Mouse (Mus musculus): ENCODE results near the gene Fgf22. TPM values are rescaled to one million over a fixed set of nuclear protein-coding genes. Genes with fewer than 3 reads are reported as not detected.

The Fgf22 gene
- polyA plus RNA-seq, 1 experiment: not detected

DNA sequence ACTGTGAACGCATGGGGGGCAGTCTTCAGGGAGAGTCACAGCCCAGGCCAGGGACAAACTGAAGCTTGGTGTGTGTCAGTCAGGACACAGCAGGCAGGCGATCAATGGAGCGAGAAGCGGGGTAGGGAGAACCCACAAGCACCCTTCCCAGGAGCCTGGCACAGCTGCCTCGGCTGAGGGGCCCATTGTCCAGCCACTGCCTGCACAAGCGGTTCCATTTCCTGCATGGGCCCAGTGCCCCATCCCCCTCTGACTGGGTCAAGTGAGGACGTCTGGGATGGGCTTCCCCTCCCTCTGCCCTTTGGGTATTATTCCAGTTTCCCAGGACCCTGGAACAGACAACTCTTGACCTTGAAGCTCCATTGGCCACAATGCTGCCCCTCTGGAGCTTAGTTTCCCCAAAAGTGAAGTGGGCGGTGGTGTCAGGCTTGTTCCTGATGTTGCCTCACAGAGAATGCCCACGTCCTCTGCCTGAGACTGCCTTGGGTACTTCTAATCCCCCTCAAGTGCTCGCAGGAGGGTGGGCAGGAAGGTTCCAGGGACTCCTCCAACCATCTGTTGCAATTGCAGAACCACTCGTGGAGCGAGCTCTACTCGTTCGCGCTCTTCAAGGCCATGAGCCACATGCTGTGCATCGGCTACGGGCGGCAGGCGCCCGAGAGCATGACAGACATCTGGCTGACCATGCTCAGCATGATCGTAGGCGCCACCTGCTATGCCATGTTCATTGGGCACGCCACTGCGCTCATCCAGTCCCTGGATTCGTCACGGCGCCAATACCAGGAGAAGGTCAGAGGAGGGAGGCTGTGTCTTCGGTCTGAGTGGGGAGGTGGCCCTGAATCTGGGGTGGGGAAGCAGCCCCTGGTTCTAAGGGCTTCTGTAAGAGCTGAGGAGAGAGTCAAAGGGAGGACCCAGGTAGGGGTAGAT, 26.3 kb upstream of the Fgf22 start:
- peaks cover 14% of the 10 kb centered on the region; the same call in 1 of the 2 replicates for H3K4me1 ChIP-seq
- peaks cover 22% of the 10 kb centered on the region for H3K9me3 ChIP-seq
- TF ChIP-seq FLI1 (IDR thresholded peaks at IDR 0.05; ENCODE audit: low read length) (no peak), GATA1 (IDR thresholded peaks at IDR 0.05; ENCODE audit: borderline replicate concordance, low read length) (no peak)
- H3K27me3 ChIP-seq (replicated peaks): peaks cover 46% of the 10 kb centered on the region
- H3K36me3 ChIP-seq (replicated peaks; ENCODE audit: low read length): peaks cover 7% of the 10 kb centered on the region
- no peak overlapping the region for H3K4me3 ChIP-seq (replicated peaks)

DNA sequence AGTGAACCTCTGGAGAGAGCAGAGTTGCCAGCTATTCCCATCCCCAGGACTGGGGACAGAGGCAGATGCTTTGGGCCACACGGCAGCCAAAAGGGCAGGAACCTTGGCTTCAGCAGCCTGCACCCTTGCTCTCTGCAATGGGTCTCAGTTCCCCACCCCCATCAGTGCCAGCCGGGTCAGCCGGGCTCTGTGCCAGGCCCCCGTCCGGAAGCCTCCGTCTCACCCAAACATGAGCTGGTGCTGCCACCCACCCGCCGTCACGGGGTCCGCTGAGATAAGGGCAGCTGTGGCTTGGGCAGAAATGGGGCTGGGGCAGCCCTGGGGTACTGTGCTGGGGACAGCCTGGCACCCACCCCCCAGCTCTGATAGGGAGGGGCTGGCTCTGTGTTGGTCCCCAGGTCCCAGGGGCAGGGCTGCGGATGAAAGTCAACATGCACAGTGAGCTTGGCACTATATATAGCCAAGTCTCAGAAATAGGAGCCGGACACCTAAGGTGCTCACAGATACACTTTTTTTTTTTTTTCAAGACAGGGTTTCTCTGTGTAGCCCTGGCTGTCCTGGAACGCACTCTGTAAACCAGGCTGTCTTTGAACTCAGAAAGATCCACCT, 25.4 kb upstream of the Fgf22 start:
- TF ChIP-seq FLI1 (IDR thresholded peaks at IDR 0.05; ENCODE audit: low read length): no peak
- no peak for TF ChIP-seq GATA1 (IDR thresholded peaks at IDR 0.05; ENCODE audit: borderline replicate concordance, low read length)
- peaks cover 15% of the 10 kb centered on the region for H3K36me3 ChIP-seq (replicated peaks; ENCODE audit: low read length)
- H3K9me3 ChIP-seq: peaks cover 22% of the 10 kb centered on the region
- H3K4me1 ChIP-seq: peaks cover 14% of the 10 kb centered on the region; the same call in 1 of the 2 replicates
- H3K27me3 ChIP-seq (replicated peaks): peaks cover 40% of the 10 kb centered on the region
- H3K4me3 ChIP-seq (replicated peaks): no peak overlapping the region

DNA sequence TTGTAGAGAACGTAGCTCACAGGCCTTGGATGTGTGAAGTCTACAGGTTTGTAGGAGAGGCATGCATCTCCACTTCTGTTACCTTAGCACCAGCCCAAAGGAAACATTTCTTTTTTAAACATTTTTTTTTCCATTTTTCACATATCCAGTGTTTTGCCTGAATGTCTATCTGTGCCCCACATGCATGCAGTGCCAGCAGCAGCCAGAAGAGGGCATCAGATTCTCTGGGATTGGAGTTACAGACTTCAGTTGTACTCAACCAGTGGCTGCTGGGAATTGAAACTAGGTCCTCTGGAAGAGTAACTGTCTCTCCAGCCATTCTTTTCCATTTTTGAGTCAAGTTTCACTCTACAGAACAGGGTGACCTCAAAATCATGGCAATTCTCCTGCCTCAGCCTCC, 22.4 kb upstream of the Fgf22 start:
- Histone ChIP-seq H3K9me3 (peaks cover 33% of the 10 kb centered on the region), H3K27me3 (replicated peaks) (peaks cover 28% of the 10 kb centered on the region), H3K4me1 (peaks cover 11% of the 10 kb centered on the region; the same call in 1 of the 2 replicates), H3K36me3 (replicated peaks; ENCODE audit: low read length) (peaks cover 46% of the 10 kb centered on the region), H3K4me3 (replicated peaks) (no peak overlapping the region)
- no peak for TF ChIP-seq FLI1 (IDR thresholded peaks at IDR 0.05; ENCODE audit: low read length)
- TF ChIP-seq GATA1 (IDR thresholded peaks at IDR 0.05; ENCODE audit: borderline replicate concordance, low read length): no peak

DNA sequence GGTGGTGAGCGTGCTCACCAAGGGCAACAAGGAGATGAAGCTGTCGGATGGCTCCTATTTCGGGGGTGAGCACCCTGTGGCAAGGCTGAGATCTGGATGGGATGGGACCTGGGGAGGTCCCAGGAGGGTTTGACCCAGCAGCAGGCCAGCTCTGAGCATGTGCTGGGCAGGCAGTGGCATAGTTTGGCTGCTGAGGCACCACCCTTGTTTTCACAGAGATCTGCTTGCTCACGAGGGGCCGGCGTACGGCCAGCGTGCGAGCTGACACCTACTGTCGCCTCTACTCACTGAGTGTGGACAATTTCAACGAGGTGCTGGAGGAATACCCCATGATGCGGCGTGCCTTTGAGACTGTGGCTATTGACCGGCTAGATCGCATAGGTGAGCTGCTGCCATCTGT, 21.0 kb upstream of the Fgf22 start:
- H3K27me3 ChIP-seq (replicated peaks): peaks cover 16% of the 10 kb centered on the region
- peaks cover 27% of the 10 kb centered on the region for H3K9me3 ChIP-seq
- peak overlapping the region; percentile 14 for H3K4me3 ChIP-seq (replicated peaks)
- no peak for TF ChIP-seq FLI1 (IDR thresholded peaks at IDR 0.05; ENCODE audit: low read length)
- no peak for TF ChIP-seq GATA1 (IDR thresholded peaks at IDR 0.05; ENCODE audit: borderline replicate concordance, low read length)
- peaks cover 7% of the 10 kb centered on the region for H3K4me1 ChIP-seq
- peaks cover 59% of the 10 kb centered on the region for H3K36me3 ChIP-seq (replicated peaks; ENCODE audit: low read length)

DNA sequence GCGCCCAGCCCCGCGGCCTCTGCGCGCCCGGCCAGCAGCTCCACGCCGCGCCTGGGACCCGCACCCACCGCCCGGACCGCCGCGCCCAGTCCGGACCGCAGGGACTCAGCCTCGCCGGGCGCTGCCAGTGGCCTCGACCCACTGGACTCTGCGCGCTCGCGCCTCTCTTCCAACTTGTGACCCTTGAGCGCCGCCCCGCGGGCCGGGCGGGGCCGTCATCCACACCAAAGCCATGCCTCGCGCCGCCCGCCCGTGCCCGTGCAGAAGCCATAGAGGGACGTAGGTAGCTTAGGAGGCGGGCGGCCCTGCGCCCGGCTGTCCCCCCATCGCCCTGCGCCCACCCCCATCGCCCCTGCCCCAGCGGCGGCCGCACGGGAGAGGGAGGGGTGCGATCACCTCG, 19.5 kb upstream of the Fgf22 start:
- TF ChIP-seq GATA1 (IDR thresholded peaks at IDR 0.05; ENCODE audit: borderline replicate concordance, low read length) (no peak), FLI1 (IDR thresholded peaks at IDR 0.05; ENCODE audit: low read length) (no peak)
- H3K36me3 ChIP-seq (replicated peaks; ENCODE audit: low read length): peaks cover 74% of the 10 kb centered on the region
- peaks cover 9% of the 10 kb centered on the region for H3K4me1 ChIP-seq
- no peak overlapping the region for H3K4me3 ChIP-seq (replicated peaks)
- H3K27me3 ChIP-seq (replicated peaks): peaks cover 6% of the 10 kb centered on the region
- H3K9me3 ChIP-seq: peaks cover 27% of the 10 kb centered on the region

DNA sequence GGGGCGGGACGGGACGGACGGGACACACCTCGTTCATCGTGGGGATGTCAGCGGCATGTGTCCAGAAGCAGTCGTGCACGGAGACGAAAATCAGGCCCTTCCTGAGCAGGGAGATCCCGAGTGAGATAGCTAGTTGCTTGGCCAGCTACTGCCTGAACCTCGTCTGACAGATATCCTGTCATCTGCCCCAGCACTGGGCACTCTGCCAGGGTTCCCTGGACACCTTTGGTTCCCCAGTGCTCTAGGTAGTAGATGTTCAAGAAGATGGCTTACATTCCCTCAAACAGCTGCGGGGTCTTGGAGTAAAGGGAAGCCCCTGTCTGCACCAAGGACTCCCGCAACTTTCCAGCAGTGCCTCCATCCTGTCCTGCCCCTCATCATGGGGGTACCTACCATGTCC, 18.2 kb upstream of the Fgf22 start:
- Histone ChIP-seq H3K27me3 (replicated peaks) (peaks cover under 1% of the 10 kb centered on the region), H3K9me3 (peaks cover 24% of the 10 kb centered on the region), H3K4me3 (replicated peaks) (no peak overlapping the region), H3K36me3 (replicated peaks; ENCODE audit: low read length) (peaks cover 88% of the 10 kb centered on the region), H3K4me1 (peaks cover 9% of the 10 kb centered on the region)
- TF ChIP-seq GATA1 (IDR thresholded peaks at IDR 0.05; ENCODE audit: borderline replicate concordance, low read length) (no peak), FLI1 (IDR thresholded peaks at IDR 0.05; ENCODE audit: low read length) (no peak)

DNA sequence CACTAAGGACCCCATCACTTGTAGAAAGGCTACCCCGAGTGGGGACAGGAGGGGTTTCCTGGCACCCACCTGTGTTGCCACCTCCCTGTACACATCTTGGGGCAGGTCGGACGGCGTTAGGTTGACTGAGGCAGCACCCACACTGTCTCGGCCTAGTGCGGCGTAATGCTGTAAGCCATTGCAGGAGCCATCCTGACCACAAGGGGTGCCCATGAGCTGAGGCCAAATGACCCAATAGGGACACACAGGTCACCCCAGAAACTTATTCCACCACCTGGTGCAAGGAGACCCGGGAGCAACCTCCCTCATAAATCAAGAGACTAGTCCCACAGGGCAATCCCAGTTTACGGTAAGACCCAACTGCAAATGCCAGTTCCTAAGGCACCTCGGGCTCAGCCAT, 16.6 kb upstream of the Fgf22 start:
- H3K4me1 ChIP-seq: peaks cover 9% of the 10 kb centered on the region
- H3K27me3 ChIP-seq (replicated peaks): no peaks in the 10 kb centered on the region
- no peak for TF ChIP-seq FLI1 (IDR thresholded peaks at IDR 0.05; ENCODE audit: low read length)
- no peak for TF ChIP-seq GATA1 (IDR thresholded peaks at IDR 0.05; ENCODE audit: borderline replicate concordance, low read length)
- H3K36me3 ChIP-seq (replicated peaks; ENCODE audit: low read length): peaks cover 96% of the 10 kb centered on the region
- peaks cover 13% of the 10 kb centered on the region for H3K9me3 ChIP-seq
- H3K4me3 ChIP-seq (replicated peaks): no peak overlapping the region

DNA sequence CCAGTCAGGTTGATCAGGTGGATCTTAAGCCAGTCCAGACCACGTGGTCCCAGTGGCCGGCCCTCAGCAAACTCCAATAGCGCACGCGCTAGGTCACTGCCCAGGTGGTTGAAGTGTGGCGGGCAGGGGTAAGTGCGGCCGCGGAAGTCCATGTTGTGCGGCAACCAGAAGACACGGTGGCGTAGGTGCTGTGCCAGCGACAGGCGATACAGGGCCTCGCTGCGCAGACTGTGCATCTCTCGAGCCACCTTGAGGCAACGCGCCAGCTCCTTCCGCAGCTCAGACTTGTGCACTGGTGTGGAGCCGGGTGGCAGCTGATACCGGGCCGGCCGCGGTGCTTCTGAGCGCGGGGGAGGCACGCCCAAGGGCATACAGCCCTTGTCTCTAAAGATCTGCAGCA, 15.6 kb upstream of the Fgf22 start:
- Histone ChIP-seq H3K4me1 (peaks cover 12% of the 10 kb centered on the region), H3K36me3 (replicated peaks; ENCODE audit: low read length) (peaks cover 98% of the 10 kb centered on the region)
- TF ChIP-seq FLI1 (IDR thresholded peaks at IDR 0.05; ENCODE audit: low read length) (no peak), GATA1 (IDR thresholded peaks at IDR 0.05; ENCODE audit: borderline replicate concordance, low read length) (no peak)

DNA sequence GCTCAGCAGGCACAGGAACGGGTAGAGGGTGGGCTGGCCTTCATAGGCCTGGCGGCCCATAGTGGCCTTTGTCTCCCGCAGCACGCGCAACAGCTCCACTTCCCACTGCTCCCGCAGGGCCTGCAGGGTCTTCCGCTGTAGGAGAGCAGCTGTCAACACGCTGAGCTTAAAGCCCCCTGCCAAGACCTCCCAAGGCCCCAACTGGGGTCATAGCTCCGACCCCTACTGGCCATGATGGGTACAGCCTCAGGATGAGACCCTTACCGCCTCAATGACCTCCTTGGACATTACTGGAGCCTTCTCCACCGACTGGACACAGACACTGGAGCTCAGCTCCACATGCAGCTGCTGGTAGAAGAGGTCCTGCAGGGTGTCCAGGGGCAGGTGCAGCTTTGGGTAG, 14.0 kb upstream of the Fgf22 start:
- no peak for TF ChIP-seq FLI1 (IDR thresholded peaks at IDR 0.05; ENCODE audit: low read length)
- no peak for TF ChIP-seq GATA1 (IDR thresholded peaks at IDR 0.05; ENCODE audit: borderline replicate concordance, low read length)
- H3K36me3 ChIP-seq (replicated peaks; ENCODE audit: low read length): peaks cover 86% of the 10 kb centered on the region
- no peaks in the 10 kb centered on the region for H3K27me3 ChIP-seq (replicated peaks)
- no peak overlapping the region for H3K4me3 ChIP-seq (replicated peaks)
- peaks cover 24% of the 10 kb centered on the region for H3K4me1 ChIP-seq
- H3K9me3 ChIP-seq: peaks cover 5% of the 10 kb centered on the region

More for the DNA sequence above, 15.6 kb upstream of the Fgf22 start:
- no peak overlapping the region for H3K4me3 ChIP-seq (replicated peaks)
- H3K27me3 ChIP-seq (replicated peaks): no peaks in the 10 kb centered on the region
- peaks cover 13% of the 10 kb centered on the region for H3K9me3 ChIP-seq

DNA sequence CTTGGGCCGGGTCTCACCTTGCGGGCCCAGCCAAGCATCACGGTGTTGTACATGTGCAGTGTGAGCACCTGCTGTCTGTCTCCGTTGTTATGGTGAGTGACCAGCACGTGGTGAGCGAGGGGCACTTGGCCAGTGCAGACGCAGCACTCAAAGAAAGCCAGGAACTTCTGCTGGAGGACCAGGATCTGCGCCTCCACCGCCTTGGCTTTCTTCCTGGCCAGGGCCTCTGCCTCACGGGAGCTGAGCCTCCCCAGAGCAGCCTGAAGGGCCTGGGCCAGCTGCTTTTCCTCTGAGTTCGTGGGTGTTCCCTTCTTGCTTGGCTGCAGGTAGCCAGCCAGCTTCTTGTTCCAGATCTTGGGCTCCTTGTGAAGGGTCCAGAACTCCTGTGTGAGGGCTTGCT, 11.7 kb upstream of the Fgf22 start:
- H3K36me3 ChIP-seq (replicated peaks; ENCODE audit: low read length): peaks cover 63% of the 10 kb centered on the region

More for the DNA sequence above, 11.7 kb upstream of the Fgf22 start:
- no peak for TF ChIP-seq FLI1 (IDR thresholded peaks at IDR 0.05; ENCODE audit: low read length)
- H3K9me3 ChIP-seq: no peaks in the 10 kb centered on the region
- H3K4me3 ChIP-seq (replicated peaks): no peak overlapping the region
- no peaks in the 10 kb centered on the region for H3K27me3 ChIP-seq (replicated peaks)
- peaks cover 37% of the 10 kb centered on the region for H3K4me1 ChIP-seq

Data from megakaryocyte, embryonic 14.5 days (primary cell).